In the genomic region with DNA sequence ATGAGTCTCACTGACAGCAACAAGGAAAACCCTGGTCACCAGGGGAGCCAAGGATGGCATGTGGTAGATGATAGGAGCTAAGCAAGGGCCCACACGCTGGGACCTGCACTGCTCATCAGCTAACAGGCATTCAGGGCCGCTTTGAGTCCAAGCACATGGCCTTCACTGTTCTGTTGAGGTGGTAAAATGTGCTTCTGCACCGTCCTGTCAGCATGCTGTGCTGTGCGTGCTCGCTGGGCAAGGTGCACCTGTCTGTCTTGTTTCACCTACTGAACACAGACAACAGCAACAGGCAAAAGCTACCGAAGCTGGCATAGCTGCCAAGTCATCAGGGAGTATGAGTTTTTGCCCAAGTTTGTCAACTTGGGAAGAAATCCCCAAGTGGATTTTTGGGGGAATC, we compare ENCODE assay signal across 19 mouse cellular contexts. TPM values are rescaled to one million over a fixed set of nuclear protein-coding genes. Genes with fewer than 3 reads are reported as not detected.
DNase-seq lines count a peak whose midpoint lies in the region; ATAC-seq and TF ChIP-seq lines count a peak whose summit lies in the region.
"Had no signal": no experiment of that assay in that cellular context is flagged by ENCODE, and none has a peak within 500 bp of the region (broad histone marks: within the 10 kb centered on the region; RNA-seq: fewer than 3 reads in every experiment).

No protein-coding gene starts in this region.

- H3K9me3 ChIP-seq in kidney, embryonic 15.5 days (replicated peaks) = no peaks in the 10 kb centered on the region
- H3K9me3 ChIP-seq: embryonic facial prominence, embryonic 13.5 days; forebrain, embryonic 12.5 days; hindbrain, embryonic 13.5 days had no signal

- H3K27ac ChIP-seq in cerebellum, adult 2 months (ENCODE audit: insufficient read depth, low read length) = no peak overlapping the region
- H3K27ac ChIP-seq in kidney, embryonic 15.5 days = no peak overlapping the region
- H3K27ac ChIP-seq: embryonic facial prominence, embryonic 13.5 days; forebrain, embryonic 12.5 days; hindbrain, embryonic 13.5 days; hindbrain, postnatal 0 days had no signal

- TF ChIP-seq CTCF in cerebellum, adult 2 months (IDR thresholded peaks at IDR 0.05; ENCODE audit: borderline replicate concordance, insufficient read depth, low read depth, low read length) = no peak

- H3K4me1 ChIP-seq in cerebellum, adult 2 months (ENCODE audit: control insufficient read depth, insufficient read depth, low read length) = peaks cover 38% of the 10 kb centered on the region
- peaks cover 13% of the 10 kb centered on the region; the same call in 1 of the 2 replicates for H3K4me1 ChIP-seq in kidney, embryonic 15.5 days
- H3K4me1 ChIP-seq: forebrain, embryonic 12.5 days had no signal

- DNase-seq in cerebellum, adult 2 months = peak; percentile 36 to 51
- DNase-seq in cerebellum, adult 11 months = no peak
- peak; percentile 61 for DNase-seq in heart, adult 11 months
- no peak for DNase-seq in heart, adult 9 months (ENCODE audit: low spot score in 2 of 2)
- peak; percentile 39 for DNase-seq in kidney, adult 9 months
- DNase-seq in kidney, postnatal 25 days = peak; percentile 26 to 61
- DNase-seq in thymus, adult 18-20 months = no peak
- DNase-seq: adrenal gland, postnatal 14 days; gastrocnemius, postnatal 10 days; heart, postnatal 10 days had no signal

- no peaks in the 10 kb centered on the region for H3K27me3 ChIP-seq in cerebellum, adult 2 months (ENCODE audit: control insufficient read depth, insufficient read depth, low read length)
- no peaks in the 10 kb centered on the region for H3K27me3 ChIP-seq in kidney, embryonic 15.5 days
- H3K27me3 ChIP-seq: CH12.LX; embryonic facial prominence, embryonic 13.5 days; forebrain, embryonic 12.5 days; hindbrain, embryonic 13.5 days; Patski had no signal

- no peak overlapping the region for H3K4me3 ChIP-seq in cerebellum, adult 2 months (replicated peaks; ENCODE audit: insufficient read depth, low read depth, low read length)
- H3K4me3 ChIP-seq in kidney, embryonic 15.5 days (replicated peaks) = no peak overlapping the region
- H3K4me3 ChIP-seq: embryonic facial prominence, embryonic 13.5 days; forebrain, embryonic 12.5 days; hindbrain, embryonic 13.5 days had no signal

- ATAC-seq in kidney, embryonic 15.5 days (replicated peaks; ENCODE audit: low FRiP score) = no peak
- ATAC-seq: activated CD4-positive, CD25-positive, alpha-beta regulatory T cell, adult 4 months; forebrain, embryonic 16.5 days; hindbrain, postnatal 0 days; Patski had no signal

- H3K9ac ChIP-seq in kidney, embryonic 15.5 days = no peak overlapping the region
- H3K9ac ChIP-seq: embryonic facial prominence, embryonic 13.5 days; forebrain, embryonic 12.5 days; hindbrain, embryonic 13.5 days had no signal

- no peak overlapping the region for H3K4me2 ChIP-seq in kidney, embryonic 15.5 days
- H3K4me2 ChIP-seq: embryonic facial prominence, embryonic 13.5 days; forebrain, embryonic 12.5 days; hindbrain, embryonic 13.5 days had no signal

- 13% methylated on average over 6 of the region's 6 CpGs for WGBS in cerebellum, adult 2 months
- WGBS in kidney, embryonic 15.5 days = 91% methylated on average over 6 of the region's 6 CpGs

- peaks cover 44% of the 10 kb centered on the region for H3K36me3 ChIP-seq in kidney, embryonic 15.5 days

- TF ChIP-seq POLR2A in cerebellum, adult 2 months (IDR thresholded peaks at IDR 0.05; ENCODE audit: borderline replicate concordance, insufficient read depth, low read length) = no peak

RNA-seq across cellular contexts. Expression of a gene that starts 23.9 kb away (rescaled TPM):
- polyA plus RNA-seq in cerebellum, adult 2 months (2012; rRNA removed) = 29.0 and 29.5 TPM in 2 replicates
- 10.3 and 10.9 TPM in 2 replicates for polyA plus RNA-seq in kidney, embryonic 15.5 days (2015; fragmentation: Nextera tagmentation; extraction: Ambion mirVana)

Comparison
In these comparisons a context has a peak if more than half of its experiments do, and no peak if none do; other contexts are left out.
1. DNase-seq: peak in cerebellum, adult 2 months (2 of 2), heart, adult 11 months (single experiment), kidney, adult 9 months (single experiment) and kidney, postnatal 25 days (2 of 2); none in cerebellum, adult 11 months (single experiment), heart, adult 9 months (0 of 2) and thymus, adult 18-20 months (0 of 2).